Mouse (Mus musculus) neural tube, embryonic 14.5 days (tissue): ENCODE measurements at regions not wholly inside any gene's neighbourhood (a gene's known extent, or its start where the extent isn't known, plus 50 kb on each side); places are given as distances from the start of the nearest gene placed in this dataset.

Experiments
- ATAC-seq: fragments of 200-750 bp; cut with Nextera tagmentation; 2 replicates; pipeline ENCODE4 v1.8.0; 2017; ENCODE audit warnings: low read depth, mild to moderate bottlenecking, moderate TSS enrichment, moderate library complexity
- H3K27ac ChIP-seq: fragments of 300-500 bp; sonication (generic); 2 replicates; pipeline ENCODE4 v1.5.1; 2014; ENCODE audit warnings: low read depth, mild to moderate bottlenecking, control low read depth, low read length, moderate library complexity, mixed read lengths
- H3K27me3 ChIP-seq: fragments of 300-500 bp; sonication (generic); 2 replicates; pipeline ENCODE4 v1.6.1; 2014; ENCODE audit warnings: low read length; ENCODE audit not compliant: control insufficient read depth, insufficient read depth
- H3K36me3 ChIP-seq: fragments of 300-500 bp; sonication (generic); 2 replicates; pipeline ENCODE4 v1.6.1; 2014; ENCODE audit warnings: low read length, mixed read lengths; ENCODE audit not compliant: control insufficient read depth, insufficient read depth
- H3K4me1 ChIP-seq: fragments of 300-500 bp; sonication (generic); 2 replicates; pipeline ENCODE4 v1.6.1; 2014; ENCODE audit warnings: low read length; ENCODE audit not compliant: control insufficient read depth, insufficient read depth
- H3K4me2 ChIP-seq: fragments of 300-500 bp; sonication (generic); 2 replicates; pipeline ENCODE4 v1.6.1; 2014; ENCODE audit warnings: mild to moderate bottlenecking, low read depth, low read length, control low read depth
- H3K4me3 ChIP-seq: fragments of 300-500 bp; sonication (generic); 2 replicates; pipeline ENCODE4 v1.5.1; 2014; ENCODE audit warnings: low read depth, low read length, control low read depth, mixed read lengths
- H3K9ac ChIP-seq: fragments of 300-500 bp; sonication (generic); replicated peaks from 2 replicates; pipeline ENCODE4 v1.6.1; 2014; ENCODE audit warnings: low read depth, mild to moderate bottlenecking, control low read depth, low read length, mixed read lengths
- H3K9me3 ChIP-seq: fragments of 300-500 bp; sonication (generic); 2 replicates; pipeline ENCODE4 v1.6.1; 2016; ENCODE audit warnings: low read length; ENCODE audit not compliant: control insufficient read depth
- WGBS: fragments of 180-500 bp; shearing (Covaris S2); extraction: QIAGEN DNeasy Blood & Tissue Kit; methylation state at CpG from one replicate; pipeline ENCODE4 v1.1.7; 2014; 5-methylcytosine and 5-hydroxymethylcytosine counted together

GRCm38 (mm10) chr9:42182400-42182799 is 58.3 kb upstream of the Sorl1 start:
- no peak overlapping the region for H3K9ac ChIP-seq
- 98% methylated on average over 3 of the region's 3 CpGs for WGBS
- no peak for ATAC-seq
- H3K27ac ChIP-seq = no peak overlapping the region
- no peak overlapping the region for H3K4me2 ChIP-seq
- no peaks in the 10 kb centered on the region for H3K36me3 ChIP-seq
- H3K4me1 ChIP-seq = 0 out of 2 replicates have a peak, but pooled peaks cover 12% of the 10 kb centered on the region
- H3K27me3 ChIP-seq = no peaks in the 10 kb centered on the region
- no peaks in the 10 kb centered on the region for H3K9me3 ChIP-seq
- H3K4me3 ChIP-seq = no peak overlapping the region

GRCm38 (mm10) chr9:42180152-42180551 is 56.1 kb upstream of the Sorl1 start:
- Histone ChIP-seq H3K4me3 (no peak overlapping the region), H3K9ac (no peak overlapping the region), H3K9me3 (no peaks in the 10 kb centered on the region), H3K36me3 (no peaks in the 10 kb centered on the region), H3K27ac (no peak overlapping the region), H3K4me2 (no peak overlapping the region), H3K27me3 (no peaks in the 10 kb centered on the region), H3K4me1 (0 out of 2 replicates have a peak, but pooled peaks cover 12% of the 10 kb centered on the region)
- 92% methylated on average over 4 of the region's 4 CpGs for WGBS
- no peak for ATAC-seq

- Histone ChIP-seq H3K27ac (peak overlapping the region; percentile 39; the same call in 1 of the 2 replicates), H3K4me3 (no peak overlapping the region), H3K27me3 (no peaks in the 10 kb centered on the region), H3K4me1 (0 out of 2 replicates have a peak, but pooled peaks cover 6% of the 10 kb centered on the region), H3K9me3 (no peaks in the 10 kb centered on the region), H3K9ac (no peak overlapping the region), H3K36me3 (no peaks in the 10 kb centered on the region), H3K4me2 (no peak overlapping the region)
- 13% methylated on average over 4 of the region's 4 CpGs for WGBS
- ATAC-seq = peak; percentile 76; the same call in 1 of the 2 replicates
These were observed 54.8 kb upstream of the Sorl1 start for GRCm38 (mm10) chr9:42178759-42179377.

GRCm38 (mm10) chr9:42174349-42174955 is 50.4 kb upstream of the Sorl1 start:
- H3K9me3 ChIP-seq = no peaks in the 10 kb centered on the region
- no peak overlapping the region for H3K27ac ChIP-seq
- no peak overlapping the region for H3K4me2 ChIP-seq
- no peak overlapping the region for H3K4me3 ChIP-seq
- H3K27me3 ChIP-seq = no peaks in the 10 kb centered on the region
- no peak for ATAC-seq
- H3K36me3 ChIP-seq = no peaks in the 10 kb centered on the region
- no peak overlapping the region for H3K9ac ChIP-seq
- WGBS = 30% methylated on average over 2 of the region's 2 CpGs
- H3K4me1 ChIP-seq = no peaks in the 10 kb centered on the region
